Mouse (Mus musculus) layer of hippocampus, postnatal 36 days (tissue): ENCODE results near the gene Olfr434. TPM values are rescaled to one million over a fixed set of nuclear protein-coding genes. Genes with fewer than 3 reads are reported as not detected.
"Not testable (repeated sequence)": the region's sequence is repeated elsewhere in the genome, so short reads cannot be mapped to it uniquely, and the experiment has no call there.

Experiments used
- DNase-seq, 2 experiments: peaks; one replicate each; pipeline ENCODE4 v3.0.0; 2022
- total RNA-seq, 2 experiments: library from RNA; stranded (reverse); gene quantifications; 2 replicates each; pipeline ENCODE4 v1.2.3; 2021

Gene Olfr434
- not detected for total RNA-seq

- DNase-seq, result not testable (repeated sequence)
These were observed at the start of gene Olfr434 for GRCm38 (mm10) chr6:43212873-43213272. Gene Olfr434 (plus strand): TSS chr6:43213021.

- no peak for DNase-seq
These were observed 45.6 kb upstream of the Olfr434 start for GRCm38 (mm10) chr6:43167246-43167645.

GRCm38 (mm10) chr6:43171840-43172239 is 41.0 kb upstream of the Olfr434 start, which contains the start of gene Olfr13:
Gene Olfr13 (plus strand): TSS chr6:43172140.
- no peak for DNase-seq

- no peak for DNase-seq
These were observed 34.7 kb upstream of the Olfr434 start for GRCm38 (mm10) chr6:43178129-43178528.

- DNase-seq, result no peak
These were observed 34.0 kb upstream of the Olfr434 start for GRCm38 (mm10) chr6:43178584-43179501.

- no peak for DNase-seq
These were observed 21.8 kb upstream of the Olfr434 start for GRCm38 (mm10) chr6:43190986-43191385.

GRCm38 (mm10) chr6:43196781-43197180 is 16.0 kb upstream of the Olfr434 start, which contains the start of gene Olfr435:
Gene Olfr435 (plus strand): TSS chr6:43197146.
- no peak for DNase-seq

- no peak for DNase-seq
These were observed 14.7 kb upstream of the Olfr434 start for GRCm38 (mm10) chr6:43198094-43198493.

- no peak for DNase-seq
These were observed 10.0 kb upstream of the Olfr434 start for GRCm38 (mm10) chr6:43202786-43203185.

GRCm38 (mm10) chr6:43205355-43205754 is 7.5 kb upstream of the Olfr434 start:
- DNase-seq, result no peak

- DNase-seq, result not testable (repeated sequence)
These were observed 18.4 kb downstream of the Olfr434 start, which contains the start of gene Olfr47 for GRCm38 (mm10) chr6:43231255-43231654. Gene Olfr47 (plus strand): TSS chr6:43231529.

GRCm38 (mm10) chr6:43242061-43242460 is 29.2 kb downstream of the Olfr434 start:
- DNase-seq, result no peak

- no peak for DNase-seq
These were observed 34.6 kb downstream of the Olfr434 start for GRCm38 (mm10) chr6:43247396-43247795.

- DNase-seq, result no peak
These were observed 40.2 kb downstream of the Olfr434 start for GRCm38 (mm10) chr6:43252994-43253393.

GRCm38 (mm10) chr6:43254193-43254926 is 41.5 kb downstream of the Olfr434 start:
- no peak for DNase-seq

GRCm38 (mm10) chr6:43260756-43261155 is 47.9 kb downstream of the Olfr434 start:
- no peak for DNase-seq

- no peak for DNase-seq
These were observed 52.7 kb downstream of the Olfr434 start, which contains the start of gene Arhgef5 for GRCm38 (mm10) chr6:43265363-43266041. Gene Arhgef5 (plus strand): TSS chr6:43265582.

GRCm38 (mm10) chr6:43266356-43266755 is 53.5 kb downstream of the Olfr434 start:
- DNase-seq, result no peak
